Mouse (Mus musculus) small intestine, adult 2 months (tissue): Measurements from ENCODE around the gene Vps37c. TPM values are rescaled to one million over a fixed set of nuclear protein-coding genes. Genes with fewer than 3 reads are reported as not detected.

ENCODE experiments used
- H3K27ac ChIP-seq: fragments of 200-500 bp; 2 replicates; pipeline ENCODE4 v1.5.1; 2012; ENCODE audit warnings: low read depth, low read length, control low read depth, inconsistent platforms; ENCODE audit not compliant: insufficient read depth
- H3K27me3 ChIP-seq: fragments of 200-500 bp; 2 replicates; pipeline ENCODE4 v1.6.1; 2012; ENCODE audit warnings: mild to moderate bottlenecking, moderate library complexity, low read length, inconsistent platforms; ENCODE audit not compliant: control insufficient read depth, insufficient read depth
- H3K36me3 ChIP-seq: fragments of 200-500 bp; 2 replicates; pipeline ENCODE4 v1.6.1; 2012; ENCODE audit warnings: mild to moderate bottlenecking, low read length, control low read depth, inconsistent platforms; ENCODE audit not compliant: control insufficient read depth, insufficient read depth
- H3K4me1 ChIP-seq: fragments of 200-500 bp; 2 replicates; pipeline ENCODE4 v1.6.1; 2012; ENCODE audit warnings: low read length, inconsistent platforms, mixed read lengths; ENCODE audit not compliant: control insufficient read depth, insufficient read depth, insufficient read length
- H3K4me3 ChIP-seq: fragments of 200-500 bp; 2 replicates; pipeline ENCODE4 v1.5.1; 2012; ENCODE audit warnings: low read depth, mild to moderate bottlenecking, control low read depth, inconsistent platforms, low read length, moderate library complexity
- CTCF ChIP-seq: fragments of 200-500 bp; IDR thresholded peaks from 2 replicates; pipeline ENCODE4 v1.5.1; 2012; ENCODE audit warnings: low read depth, mild to moderate bottlenecking, control low read depth, inconsistent platforms, low read length, moderate library complexity, mixed read lengths; ENCODE audit not compliant: insufficient replicate concordance, insufficient read length; ENCODE audit errors: extremely low read depth
- POLR2A ChIP-seq: fragments of 200-500 bp; IDR thresholded peaks from 2 replicates; pipeline ENCODE4 v1.6.1; 2012; ENCODE audit warnings: low read depth, mild to moderate bottlenecking, control low read depth, inconsistent platforms, low read length, moderate library complexity
- WGBS: fragments of 180-500 bp; shearing (Covaris S2); methylation state at CpG from one replicate; pipeline ENCODE4 v1.1.7; 2018; 5-methylcytosine and 5-hydroxymethylcytosine counted together
- polyA plus RNA-seq: library from polyadenylated mRNA; depleted of rRNA; stranded (reverse); fragments of >200 nt; gene quantifications from 2 replicates; pipeline ENCODE4 v1.2.3, GENCODE M21; 2012

The Vps37c gene
- polyA plus RNA-seq, 1 experiment = 37.6 TPM

DNA sequence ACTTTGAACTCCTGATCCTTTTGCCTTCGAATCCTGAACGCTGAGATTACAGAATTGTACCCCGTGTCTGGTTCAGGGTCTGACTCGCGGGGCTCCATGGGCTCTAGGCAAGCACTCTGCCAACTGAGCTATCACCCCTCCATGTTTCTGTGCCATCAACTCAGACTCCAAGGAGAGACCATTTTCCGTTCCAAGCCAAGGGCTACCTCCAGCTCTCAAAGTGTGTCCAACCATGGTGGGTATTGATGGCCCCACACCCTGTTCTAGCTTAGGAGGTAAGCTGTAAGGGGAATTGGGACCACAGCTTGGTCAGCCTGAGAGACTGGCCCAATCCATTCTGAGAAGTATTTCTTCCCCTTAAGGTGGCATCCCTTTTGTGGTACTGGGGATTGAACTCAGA lies 60.8 kb downstream of the Vps37c start:
- Histone ChIP-seq H3K27me3 (no peaks in the 10 kb centered on the region), H3K4me3 (no peak overlapping the region), H3K27ac (no peak overlapping the region), H3K4me1 (no peaks in the 10 kb centered on the region), H3K36me3 (no peaks in the 10 kb centered on the region)
- TF ChIP-seq CTCF (no peak), POLR2A (no peak)
- 60% methylated on average over 6 of the region's 6 CpGs for WGBS

DNA sequence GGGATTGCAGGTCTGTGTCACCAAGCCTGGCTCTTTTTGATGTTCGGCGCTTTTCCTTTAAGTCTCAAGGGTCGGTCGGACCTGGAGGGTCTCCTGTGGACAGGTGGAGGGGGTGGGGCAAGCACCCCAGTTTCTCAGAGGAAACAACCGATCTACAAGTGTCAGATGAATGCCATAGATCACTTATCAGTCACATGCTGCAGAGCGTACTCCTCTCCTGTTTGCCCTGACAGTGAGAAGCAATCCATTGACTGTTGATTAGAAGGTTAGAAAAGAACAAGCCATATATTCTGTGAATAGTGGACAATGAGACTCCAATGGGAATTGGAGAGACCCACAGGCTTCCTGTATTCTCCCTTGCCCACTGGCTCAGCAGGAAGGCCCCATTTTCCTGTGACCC lies 61.6 kb downstream of the Vps37c start:
- no peak for TF ChIP-seq POLR2A
- no peak for TF ChIP-seq CTCF
- no peaks in the 10 kb centered on the region for H3K27me3 ChIP-seq
- H3K4me1 ChIP-seq = no peaks in the 10 kb centered on the region
- WGBS = 73% methylated on average over 6 of the region's 6 CpGs
- H3K4me3 ChIP-seq = no peak overlapping the region
- H3K27ac ChIP-seq = no peak overlapping the region
- H3K36me3 ChIP-seq = no peaks in the 10 kb centered on the region

DNA sequence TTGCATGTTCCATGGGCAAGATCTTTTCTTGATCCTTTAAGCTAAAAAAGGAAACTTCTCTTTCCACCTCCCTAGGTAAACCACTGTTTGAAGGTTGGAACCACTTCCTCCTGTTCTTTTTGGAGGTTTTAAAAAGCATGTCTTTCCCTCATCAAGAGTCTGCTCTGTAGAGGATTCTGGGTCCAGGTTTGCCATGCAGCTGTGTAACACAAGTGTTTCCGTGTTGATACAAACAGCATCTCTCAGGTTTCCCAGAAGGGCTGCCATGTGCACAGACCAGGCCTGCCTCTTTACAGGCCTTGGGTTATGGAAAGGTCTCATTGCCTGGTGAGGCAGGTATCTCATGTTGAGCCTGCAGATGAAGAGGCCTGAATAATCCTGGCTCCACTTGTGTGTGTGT lies 63.1 kb downstream of the Vps37c start:
- 84% methylated on average over 1 of the region's 1 CpGs for WGBS
- no peaks in the 10 kb centered on the region for H3K27me3 ChIP-seq
- H3K27ac ChIP-seq = no peak overlapping the region
- H3K4me1 ChIP-seq = no peaks in the 10 kb centered on the region
- TF ChIP-seq CTCF = no peak
- TF ChIP-seq POLR2A = no peak
- no peaks in the 10 kb centered on the region for H3K36me3 ChIP-seq
- no peak overlapping the region for H3K4me3 ChIP-seq

DNA sequence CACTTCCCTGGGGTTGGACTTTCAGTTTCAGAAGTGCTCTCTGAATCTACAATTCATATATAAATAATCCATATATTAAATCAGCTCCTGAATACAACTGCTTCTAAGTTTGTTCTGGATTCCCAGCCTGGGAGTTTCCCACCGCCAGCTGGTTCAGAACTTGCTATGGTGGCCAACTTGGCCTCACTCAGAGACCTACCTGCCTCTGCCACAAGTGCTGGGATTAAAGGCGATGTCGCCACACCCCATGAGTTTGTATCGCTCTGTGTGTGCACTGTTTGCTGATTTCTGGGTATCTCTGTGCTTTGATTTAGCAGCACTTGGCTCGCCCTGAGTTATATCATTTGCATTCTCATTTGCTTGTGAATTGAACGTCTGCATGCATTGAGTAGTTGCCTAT lies 63.6 kb downstream of the Vps37c start:
- H3K27ac ChIP-seq = no peak overlapping the region
- no peaks in the 10 kb centered on the region for H3K36me3 ChIP-seq
- no peak overlapping the region for H3K4me3 ChIP-seq
- no peak for TF ChIP-seq POLR2A
- no peaks in the 10 kb centered on the region for H3K4me1 ChIP-seq
- no peaks in the 10 kb centered on the region for H3K27me3 ChIP-seq
- WGBS = 76% methylated on average over 6 of the region's 6 CpGs

DNA sequence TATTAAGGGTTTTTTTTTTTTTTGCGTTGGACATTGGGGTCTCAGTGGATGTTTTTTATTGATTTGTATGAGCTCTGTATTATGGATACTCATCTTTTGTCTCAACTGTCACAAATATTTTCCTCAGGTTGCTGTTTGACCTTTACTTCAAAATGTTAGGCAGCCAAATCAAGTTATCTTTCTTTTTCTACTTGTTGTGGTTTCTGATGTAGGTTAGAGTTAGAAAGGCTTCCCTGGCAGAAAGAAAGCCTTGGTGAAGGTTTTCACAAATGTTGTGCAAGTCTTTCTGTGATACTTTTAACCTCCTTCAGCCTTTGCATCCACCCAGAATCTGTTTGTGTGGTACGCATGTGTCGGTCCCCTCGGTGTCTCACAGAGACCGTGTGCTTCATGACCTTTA lies 64.1 kb downstream of the Vps37c start:
- no peak for TF ChIP-seq CTCF
- TF ChIP-seq POLR2A = no peak
- Histone ChIP-seq H3K4me1 (no peaks in the 10 kb centered on the region), H3K27me3 (no peaks in the 10 kb centered on the region), H3K27ac (no peak overlapping the region), H3K4me3 (no peak overlapping the region), H3K36me3 (no peaks in the 10 kb centered on the region)
- 93% methylated on average over 5 of the region's 5 CpGs for WGBS

DNA sequence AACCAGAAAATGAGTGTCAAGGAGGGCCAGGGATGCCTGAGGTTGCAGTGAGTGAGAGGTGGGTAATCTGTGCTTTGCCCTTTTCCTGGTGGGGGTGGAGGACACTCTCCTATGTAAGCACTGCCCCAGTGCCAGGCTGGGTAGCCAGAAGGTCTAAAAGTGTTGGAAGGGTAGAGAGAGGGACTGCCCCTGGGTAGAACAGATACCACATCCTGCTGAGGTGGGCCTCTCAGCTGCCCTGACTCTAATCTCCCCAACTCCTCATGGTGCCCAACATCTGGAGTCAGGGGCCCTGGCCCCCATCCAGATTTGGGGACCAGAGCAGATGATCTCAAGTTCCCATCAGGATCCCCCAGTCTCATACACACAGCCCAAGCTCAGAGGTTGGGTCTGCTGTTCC lies 68.6 kb downstream of the Vps37c start:
- H3K27ac ChIP-seq = no peak overlapping the region
- no peaks in the 10 kb centered on the region for H3K4me1 ChIP-seq
- no peak overlapping the region for H3K4me3 ChIP-seq
- TF ChIP-seq POLR2A (no peak), CTCF (no peak)
- H3K36me3 ChIP-seq = no peaks in the 10 kb centered on the region
- no peaks in the 10 kb centered on the region for H3K27me3 ChIP-seq

DNA sequence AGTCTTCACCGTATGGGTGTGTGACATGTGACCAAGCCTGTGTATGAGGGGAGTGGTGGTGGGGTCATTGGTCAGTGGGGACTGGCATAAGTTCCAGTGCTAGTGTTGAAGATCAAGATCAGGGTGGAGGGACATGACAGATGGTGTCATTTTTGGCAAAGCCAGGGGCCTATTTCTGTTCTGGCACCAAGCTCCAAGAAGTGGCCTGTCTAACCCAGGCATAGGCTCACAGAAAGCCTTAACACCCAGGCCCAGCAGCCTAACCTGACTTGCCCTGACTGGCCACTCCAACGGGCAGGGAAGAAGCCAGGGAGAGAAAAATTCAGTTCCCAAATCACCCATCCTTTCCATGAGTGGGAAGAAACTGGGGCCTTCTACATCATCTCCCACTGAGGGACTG lies 69.0 kb downstream of the Vps37c start:
- WGBS = 71% methylated on average over 2 of the region's 2 CpGs
- Histone ChIP-seq H3K4me1 (no peaks in the 10 kb centered on the region), H3K27ac (no peak overlapping the region), H3K4me3 (no peak overlapping the region), H3K36me3 (no peaks in the 10 kb centered on the region), H3K27me3 (no peaks in the 10 kb centered on the region)
- no peak for TF ChIP-seq POLR2A

DNA sequence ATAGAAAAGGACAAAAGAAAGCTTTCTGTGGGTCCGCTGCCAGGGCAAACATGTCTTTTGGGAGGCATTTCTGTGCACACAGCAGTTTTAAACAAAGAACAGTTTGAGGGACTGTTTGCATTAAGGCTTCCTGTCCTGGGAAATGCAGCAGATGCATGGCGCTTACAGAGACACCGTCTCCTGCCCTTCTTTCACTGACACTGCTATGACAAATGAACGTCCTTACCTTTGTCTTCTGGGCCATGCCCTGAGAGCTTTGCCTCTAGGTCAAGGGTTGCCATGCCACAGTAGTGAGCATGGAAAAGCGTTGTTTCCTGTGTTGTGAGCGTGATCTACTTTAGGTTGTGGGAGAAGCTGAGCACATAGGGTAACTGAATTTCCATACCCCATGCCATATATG lies 70.2 kb downstream of the Vps37c start:
- no peaks in the 10 kb centered on the region for H3K36me3 ChIP-seq
- no peak overlapping the region for H3K27ac ChIP-seq
- WGBS = 68% methylated on average over 6 of the region's 6 CpGs
- TF ChIP-seq CTCF (no peak), POLR2A (no peak)
- H3K27me3 ChIP-seq = no peaks in the 10 kb centered on the region
- H3K4me1 ChIP-seq = no peaks in the 10 kb centered on the region
- no peak overlapping the region for H3K4me3 ChIP-seq
